Mouse (Mus musculus): ENCODE data around the gene Epsti1.

The Epsti1 gene

DNA sequence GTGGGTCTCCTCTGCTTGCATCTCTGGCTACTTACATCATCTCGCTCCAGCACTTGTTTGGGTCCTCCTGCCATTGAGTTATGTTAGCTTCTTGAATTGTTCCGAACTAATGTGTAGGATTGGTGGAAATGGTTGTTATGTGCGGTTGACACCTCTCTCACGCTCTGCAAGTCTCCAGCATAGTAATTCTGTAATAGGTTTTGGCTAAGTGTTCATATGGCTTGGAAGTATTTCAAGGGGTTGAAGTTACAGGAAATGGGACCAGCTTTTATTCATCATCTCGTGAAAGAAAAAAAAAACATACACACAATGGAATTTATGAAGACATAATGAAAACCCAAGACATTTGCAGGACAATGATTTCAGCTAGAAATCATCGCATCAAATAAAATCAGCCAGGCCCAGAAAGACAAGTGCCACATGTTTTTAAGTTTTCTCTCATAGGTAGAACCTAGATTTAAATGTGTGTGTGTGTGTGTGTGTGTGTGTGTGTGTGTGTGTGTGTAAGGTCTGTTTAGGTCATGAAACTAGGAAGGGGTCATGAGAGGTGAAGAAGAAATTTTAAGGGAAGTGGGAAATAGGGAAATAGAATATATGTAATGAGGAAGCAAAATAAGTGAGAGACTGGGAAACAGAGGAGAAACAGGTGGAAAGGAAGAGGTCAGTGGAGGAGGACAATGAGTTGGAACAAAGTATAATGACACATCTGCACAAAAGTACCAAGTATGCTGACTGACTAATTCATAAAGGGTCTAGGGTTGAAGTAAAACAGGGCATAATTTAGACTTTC lies 19.2 kb downstream of the Epsti1 start:
- DNase-seq (ENCODE audit: low read depth), result peak; percentile 17

DNA sequence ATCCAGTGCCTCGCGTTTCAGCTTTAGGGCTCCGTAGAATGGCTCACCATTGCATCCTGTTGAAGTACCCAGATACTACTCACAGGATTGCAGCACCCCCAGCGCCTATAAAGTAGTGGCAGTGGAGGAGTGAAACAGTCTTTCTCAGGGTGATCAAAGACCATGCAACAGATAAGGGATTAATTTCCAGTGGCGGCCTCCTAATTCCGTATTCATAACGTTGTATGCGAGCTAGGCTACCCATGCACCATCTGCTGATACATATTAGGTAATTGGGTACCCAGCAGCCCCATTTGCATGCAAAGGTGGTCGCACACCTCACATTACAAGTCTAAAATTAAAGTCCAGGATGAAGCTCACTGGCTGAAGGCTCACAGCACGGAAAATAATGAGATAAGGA lies 21.4 kb downstream of the Epsti1 start:
- no peak for DNase-seq (ENCODE audit: low read depth)

DNA sequence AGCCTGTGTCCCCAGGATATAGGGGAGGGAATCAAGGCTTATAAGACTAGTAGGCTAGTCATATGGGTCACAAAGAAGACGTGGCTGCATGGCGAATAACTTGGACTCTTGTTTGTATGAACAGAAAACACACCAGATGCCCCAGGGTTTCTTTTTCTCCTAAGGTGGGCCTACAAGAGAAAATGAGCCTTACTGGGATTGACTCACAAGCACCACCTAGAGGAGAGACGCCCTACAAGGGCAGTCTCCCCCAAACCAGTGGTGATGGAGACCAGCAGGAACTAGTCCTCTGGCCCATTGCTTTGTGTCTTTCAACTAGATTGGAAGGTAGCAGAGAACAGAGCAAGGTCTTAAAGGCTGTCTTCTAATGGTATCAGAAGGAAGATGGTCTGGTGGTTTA lies 22.7 kb downstream of the Epsti1 start:
- peak; percentile 50 for DNase-seq (ENCODE audit: low read depth)

DNA sequence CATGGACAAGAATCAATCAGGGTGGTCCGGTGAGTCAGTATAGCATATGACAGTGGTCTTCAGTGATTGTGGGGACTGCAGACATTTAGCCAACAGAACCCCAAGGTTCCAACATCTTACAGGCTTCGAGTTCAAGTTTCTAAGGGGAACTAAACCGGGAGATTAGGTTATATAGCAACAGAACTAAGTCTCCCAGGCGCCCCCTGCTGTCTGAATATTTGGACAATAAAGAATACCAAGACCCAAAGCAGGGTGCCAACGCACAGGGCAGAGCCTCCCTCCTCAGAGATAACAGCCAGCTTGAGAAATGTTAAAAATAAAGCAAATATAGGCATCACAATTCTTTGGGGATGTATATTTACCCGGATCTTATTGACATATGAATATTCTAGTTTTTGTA lies 24.0 kb downstream of the Epsti1 start:
- DNase-seq (ENCODE audit: low read depth), result peak; percentile 73

DNA sequence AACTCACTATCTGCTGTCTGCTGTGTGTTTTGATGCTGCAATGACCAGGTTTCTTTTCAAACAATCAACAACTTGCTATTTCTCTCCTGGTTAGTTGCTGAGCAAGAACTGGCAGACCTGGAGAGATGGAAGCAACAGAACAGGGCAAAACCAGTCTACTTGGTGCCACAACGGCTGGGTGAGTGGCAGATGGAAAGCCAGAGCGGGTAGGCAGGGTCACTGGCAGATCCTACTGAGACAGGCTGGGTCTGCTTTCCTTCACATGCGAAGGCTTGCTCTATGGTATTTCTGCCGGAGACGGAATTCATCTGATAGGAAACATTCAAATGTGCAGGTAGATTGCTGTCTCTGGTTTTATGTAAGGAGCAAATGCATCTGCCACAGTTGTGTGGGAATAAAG lies 24.6 kb downstream of the Epsti1 start:
- DNase-seq (ENCODE audit: low read depth), result no peak

DNA sequence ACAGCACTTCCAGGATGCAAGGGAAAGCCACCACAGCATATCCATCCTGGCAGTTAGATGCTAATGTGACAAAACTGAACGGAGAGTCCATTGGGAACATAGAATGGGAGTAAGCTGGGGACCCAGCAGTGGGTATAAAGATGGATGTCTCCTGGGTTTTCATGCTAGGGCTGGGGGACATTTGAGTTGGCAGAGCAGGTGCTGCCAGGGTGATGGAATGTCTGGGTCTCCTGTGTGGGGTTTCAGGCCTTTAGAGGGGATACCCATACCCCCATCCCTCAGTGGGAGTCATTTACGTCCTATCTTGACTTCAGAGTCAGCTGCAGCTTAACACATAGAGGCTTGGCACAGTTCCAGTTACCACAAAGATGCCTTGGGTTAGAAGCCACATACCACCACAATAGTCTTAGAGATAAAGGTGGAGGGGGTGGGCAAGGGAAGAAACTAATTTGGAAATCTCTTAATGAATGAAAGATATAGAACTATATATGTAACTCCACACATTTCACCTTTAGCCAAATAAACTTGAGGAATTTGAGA lies 25.2 kb downstream of the Epsti1 start:
- DNase-seq (ENCODE audit: low read depth), result peak; percentile 9

DNA sequence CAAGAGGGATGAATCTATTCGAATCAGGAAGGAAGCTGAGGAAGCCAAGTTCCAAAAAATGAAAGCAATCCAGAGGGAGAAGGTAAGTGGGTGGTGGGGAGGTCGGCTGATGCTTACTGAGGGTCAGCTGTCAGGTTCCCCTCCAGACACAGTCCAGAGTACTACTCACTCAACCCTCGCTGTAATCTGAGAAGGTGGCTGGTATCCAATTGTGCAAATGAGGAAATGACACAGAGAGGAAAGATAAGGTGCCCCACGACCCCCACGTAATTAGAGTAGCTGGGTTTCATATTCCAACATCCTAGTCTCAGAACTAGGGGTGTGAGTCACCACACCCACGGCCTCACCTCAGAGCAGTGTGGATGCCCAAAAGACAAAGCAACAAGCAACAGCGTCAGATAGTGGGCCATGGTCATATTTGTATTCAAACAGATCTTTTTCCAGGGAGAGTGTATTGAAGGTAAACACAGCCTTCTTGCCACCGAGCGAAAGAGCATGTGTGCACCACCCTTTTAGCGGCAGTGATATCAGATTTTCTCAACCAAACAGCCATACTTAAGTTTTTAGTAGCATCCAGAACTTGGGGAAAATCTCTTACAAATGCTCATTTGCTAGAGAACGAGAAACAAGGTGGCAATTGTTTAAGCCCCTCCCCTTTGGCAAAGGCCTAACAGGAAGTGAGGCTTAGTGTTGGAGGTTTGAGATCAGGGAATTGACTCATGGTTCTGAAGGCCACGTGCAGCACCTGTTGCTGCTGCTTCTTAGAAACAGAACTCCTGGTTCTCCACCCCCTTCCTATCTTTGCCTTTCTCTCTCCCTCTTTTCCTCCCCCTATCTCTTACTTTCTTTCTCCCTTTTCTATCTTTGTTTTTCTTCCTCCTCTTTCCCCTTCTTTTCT lies 28.4 kb downstream of the Epsti1 start:
- DNase-seq (ENCODE audit: low read depth), result peak; percentile 68

DNA sequence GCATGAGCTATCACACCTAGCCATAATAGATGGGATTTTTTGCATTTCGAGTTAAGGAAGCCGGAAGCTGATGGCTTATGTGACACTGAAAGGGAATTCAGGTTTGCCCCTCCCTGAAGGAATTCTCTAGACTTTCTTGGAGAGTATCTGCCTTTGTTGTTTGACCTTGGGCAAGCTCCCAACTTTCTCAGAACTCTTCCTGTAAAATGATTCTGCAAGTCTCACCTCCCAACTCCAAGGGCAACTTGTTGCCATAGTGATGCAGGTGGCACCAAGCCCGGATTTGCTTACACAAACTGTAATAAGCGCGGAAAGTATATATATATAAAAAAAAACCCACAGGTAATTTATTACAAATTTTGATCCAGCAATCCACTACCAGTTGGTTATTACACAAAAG lies 29.2 kb downstream of the Epsti1 start:
- peak; percentile 79 for DNase-seq (ENCODE audit: low read depth)

DNA sequence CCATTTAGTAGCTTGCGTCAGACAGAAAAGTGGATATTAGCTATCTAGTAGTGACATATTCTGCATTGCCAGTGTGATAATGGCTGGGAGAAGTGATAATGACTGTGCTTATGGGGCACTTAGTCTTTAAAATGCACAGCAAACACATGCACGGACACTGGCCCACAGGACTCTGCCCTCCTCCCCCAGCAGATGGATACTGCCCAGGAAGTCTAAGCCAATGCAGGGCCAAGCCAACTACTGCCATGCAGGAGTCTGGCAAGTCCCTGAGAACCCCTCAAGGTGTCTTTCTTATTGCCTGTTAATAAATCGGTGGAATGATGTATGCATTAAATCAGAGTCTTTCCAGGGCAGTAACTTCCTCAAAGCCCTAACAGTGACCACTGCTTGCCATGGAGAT lies 30.4 kb downstream of the Epsti1 start:
- DNase-seq (ENCODE audit: low read depth), result no peak

DNA sequence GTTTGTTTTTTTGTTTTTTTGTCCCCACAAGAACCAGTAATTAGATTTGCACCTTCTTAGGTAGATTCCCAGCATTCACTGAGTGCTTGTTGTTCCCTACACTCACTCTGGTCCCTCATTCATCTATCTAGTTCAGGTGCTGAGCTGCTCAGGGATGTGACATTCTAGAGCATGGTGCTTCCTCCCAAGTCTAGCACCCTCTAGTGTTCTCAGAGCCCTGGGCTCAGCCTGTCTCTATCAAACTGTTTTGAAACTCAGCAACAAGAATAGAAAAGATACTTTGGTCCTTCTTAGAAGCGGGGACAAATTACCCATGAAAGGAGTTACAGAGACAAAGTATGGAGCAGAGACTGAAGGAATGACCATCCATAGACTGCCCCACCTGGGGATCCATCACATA lies 37.1 kb downstream of the Epsti1 start:
- no peak for DNase-seq (ENCODE audit: low read depth)

DNA sequence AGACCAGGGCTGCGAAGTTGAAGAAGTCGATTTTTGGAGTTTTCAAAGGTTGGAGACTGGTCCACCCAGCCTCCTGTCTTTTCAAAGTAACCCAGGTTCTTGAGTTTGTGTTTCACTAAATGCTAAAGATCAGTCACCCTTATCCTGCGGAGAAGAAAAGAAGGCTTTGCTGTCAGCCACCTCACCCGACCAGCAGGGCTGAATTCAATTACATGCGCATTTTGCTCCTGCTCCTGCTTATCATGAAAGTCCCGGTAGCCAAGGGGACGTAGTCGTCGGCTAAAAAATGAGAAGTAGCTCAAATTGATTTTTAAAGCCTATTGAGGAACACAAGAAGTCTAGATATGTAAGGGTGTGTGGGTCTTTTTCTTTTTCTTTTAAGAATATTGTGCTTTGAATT lies 38.2 kb downstream of the Epsti1 start:
- no peak for DNase-seq (ENCODE audit: low read depth)

DNA sequence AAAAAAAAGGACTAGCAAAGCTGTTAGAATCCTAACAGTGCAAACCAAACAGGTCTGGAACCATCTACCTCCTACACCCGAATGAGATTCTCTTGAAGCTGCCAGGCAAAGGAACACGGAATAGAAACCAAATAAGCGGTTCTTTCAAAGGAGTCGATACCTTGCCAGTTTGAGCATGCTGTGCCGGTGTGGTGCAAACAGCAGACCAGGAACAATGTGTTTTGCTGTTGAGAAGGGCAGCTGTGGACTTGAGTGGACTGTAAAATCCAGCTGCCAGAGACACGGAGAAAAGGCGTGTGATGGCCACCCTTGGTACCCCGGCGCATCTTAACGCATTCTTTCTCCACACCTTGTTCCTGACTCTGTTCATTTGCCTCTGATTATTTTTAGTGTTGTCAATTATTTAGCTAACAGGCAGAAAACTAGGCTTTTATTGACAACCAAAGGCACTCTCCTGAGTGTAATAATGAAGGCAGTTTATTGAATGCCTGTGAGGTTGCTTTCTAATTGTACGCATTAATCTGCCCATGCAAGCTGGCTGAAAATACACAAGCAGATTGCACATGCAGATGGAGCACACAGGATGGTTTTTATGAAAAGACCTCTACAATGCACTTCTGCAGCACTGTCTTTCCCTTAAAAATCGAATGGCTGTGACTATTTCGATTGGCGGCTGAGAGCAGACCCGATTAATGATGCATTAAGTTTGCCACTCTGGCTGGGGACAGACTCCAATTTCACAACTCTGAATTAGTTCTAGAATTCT lies 38.9 kb downstream of the Epsti1 start:
- no peak for DNase-seq (ENCODE audit: low read depth)

DNA sequence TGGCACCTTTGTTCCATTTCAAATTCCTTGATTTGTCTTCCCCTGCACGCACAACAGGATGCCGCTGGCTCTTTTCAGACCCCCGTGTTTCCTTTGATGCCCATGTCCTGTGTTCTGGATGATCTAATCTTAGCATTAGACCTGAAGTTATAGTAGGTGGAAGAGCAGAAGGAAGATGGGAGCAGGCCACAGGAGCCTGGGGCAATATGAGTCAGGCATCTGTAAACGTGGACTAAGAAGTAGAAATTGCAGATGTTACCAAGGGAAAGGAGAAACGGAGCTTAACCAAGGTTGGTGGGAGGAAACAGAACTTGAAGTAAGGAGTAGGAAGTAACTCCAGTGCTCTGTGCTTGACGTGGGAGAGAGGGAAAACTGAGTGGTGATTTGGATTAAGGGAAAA lies 57.7 kb downstream of the Epsti1 start:
- DNase-seq (ENCODE audit: low read depth), result peak; percentile 58

DNA sequence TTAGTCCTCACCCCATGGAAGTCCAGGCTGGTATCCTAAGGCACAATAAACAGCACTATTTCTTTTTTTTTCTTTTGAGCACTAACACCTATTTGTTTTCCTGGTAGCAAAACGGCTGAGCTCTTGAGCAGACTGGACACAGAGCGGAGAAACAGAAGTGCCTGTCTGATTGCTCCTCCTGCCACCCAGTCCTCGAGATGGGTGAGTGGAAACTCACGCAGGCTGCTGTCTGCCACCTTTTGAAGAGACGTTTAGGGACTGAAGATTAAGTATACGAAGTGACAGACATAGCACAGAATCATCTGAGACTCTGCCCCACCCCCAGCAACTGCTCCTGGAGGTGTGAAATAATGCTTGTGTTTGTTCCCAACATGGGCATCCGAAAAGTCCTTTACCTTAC lies 59.5 kb downstream of the Epsti1 start:
- no peak for DNase-seq (ENCODE audit: low read depth)

DNA sequence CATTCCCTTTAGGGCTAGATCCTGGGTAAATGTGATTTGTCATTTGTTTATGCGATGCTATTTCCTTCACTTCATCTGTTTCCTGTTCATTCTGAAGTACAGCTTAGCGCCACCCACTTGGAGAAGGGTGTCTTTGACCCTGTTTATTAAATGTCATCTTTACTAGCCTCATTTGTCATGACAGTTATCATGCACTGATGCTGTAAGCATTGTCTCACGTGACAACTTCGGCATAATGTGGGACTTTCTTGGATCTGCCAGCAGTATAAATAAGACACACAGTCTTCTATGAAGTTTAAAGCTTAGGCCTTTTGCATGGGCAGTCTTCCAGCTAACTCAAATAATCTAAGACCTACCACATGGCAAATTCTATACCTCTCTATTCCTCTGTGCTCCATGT lies 67.3 kb downstream of the Epsti1 start:
- no peak for DNase-seq (ENCODE audit: low read depth)

DNA sequence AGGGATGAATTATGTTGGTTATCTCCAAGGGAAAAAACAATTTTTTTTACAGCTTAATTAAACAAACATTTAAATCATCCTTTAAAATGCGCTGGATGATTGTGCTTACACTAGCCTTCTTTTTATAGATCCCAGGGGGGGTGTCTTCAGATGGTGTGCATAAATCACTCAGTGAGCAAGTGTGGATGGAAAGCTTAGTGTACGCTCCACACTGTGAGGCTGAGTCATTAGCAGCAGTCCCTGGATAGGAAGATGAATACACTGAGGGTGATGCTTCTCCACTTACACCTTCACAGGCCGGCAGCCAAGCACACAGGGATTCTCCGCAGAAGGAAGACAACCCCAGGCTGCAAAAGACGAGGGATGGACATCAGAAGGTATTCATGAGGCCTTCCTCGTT lies 70.2 kb downstream of the Epsti1 start:
- DNase-seq (ENCODE audit: low read depth), result peak; percentile 37

DNA sequence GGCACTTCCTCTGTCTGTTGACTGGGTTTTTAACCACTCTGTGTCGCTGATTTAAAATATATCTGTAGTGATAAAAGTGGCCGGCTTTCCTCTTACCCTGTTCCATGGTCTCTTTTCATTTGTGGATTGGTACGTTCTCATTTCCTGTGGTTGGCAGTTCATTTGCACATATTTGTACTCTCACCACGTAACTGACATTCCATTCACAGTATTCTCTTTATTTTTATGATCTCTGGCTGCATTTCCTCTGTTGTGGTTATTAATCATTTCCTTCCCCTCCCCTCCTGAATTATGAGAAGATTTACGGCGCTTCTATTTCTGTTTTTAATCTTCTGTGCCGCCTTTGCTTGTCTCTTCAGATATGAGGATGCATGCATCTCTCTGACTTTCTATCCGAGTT lies 71.7 kb downstream of the Epsti1 start:
- DNase-seq (ENCODE audit: low read depth), result peak; percentile 49

DNA sequence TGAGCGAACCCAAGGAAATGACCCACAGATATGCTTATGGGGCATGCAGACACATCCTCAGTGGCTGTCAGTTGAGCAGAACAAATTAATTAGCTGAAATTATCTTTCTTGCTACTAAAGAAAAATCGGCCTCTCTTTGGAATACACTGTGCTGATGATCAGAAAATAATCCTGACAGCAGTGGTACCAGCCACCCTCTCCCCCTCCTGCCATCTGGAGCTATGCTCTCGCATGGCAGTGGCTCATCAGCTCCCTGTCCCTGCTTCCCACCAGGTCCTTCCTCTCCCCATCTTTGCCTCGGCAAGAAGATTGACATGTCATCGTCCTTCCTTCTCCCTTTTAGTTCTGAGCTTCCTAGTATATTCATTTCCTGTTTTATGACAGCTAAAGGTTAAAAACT lies 77.5 kb downstream of the Epsti1 start:
- DNase-seq (ENCODE audit: low read depth), result no peak

DNA sequence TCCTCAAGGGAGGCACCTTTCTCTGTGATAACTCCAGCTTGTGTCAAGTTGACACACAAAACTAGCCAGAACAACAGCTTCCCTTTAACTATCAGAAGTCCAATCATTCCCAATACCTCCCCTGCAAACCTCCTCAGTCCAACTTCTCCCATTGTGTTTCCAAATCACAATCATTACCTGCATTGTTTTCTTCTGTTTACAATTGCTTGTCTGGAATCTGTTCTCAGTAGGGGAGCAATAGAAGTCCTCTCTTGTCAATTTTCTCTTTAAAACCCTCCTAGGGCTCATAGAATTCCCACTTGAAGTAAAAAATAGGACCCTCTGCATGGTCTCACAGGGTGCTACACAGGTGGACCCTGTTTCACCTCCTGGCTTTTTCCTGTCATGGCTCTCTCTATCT lies 93.7 kb downstream of the Epsti1 start:
- DNase-seq (ENCODE audit: low read depth), result no peak

DNA sequence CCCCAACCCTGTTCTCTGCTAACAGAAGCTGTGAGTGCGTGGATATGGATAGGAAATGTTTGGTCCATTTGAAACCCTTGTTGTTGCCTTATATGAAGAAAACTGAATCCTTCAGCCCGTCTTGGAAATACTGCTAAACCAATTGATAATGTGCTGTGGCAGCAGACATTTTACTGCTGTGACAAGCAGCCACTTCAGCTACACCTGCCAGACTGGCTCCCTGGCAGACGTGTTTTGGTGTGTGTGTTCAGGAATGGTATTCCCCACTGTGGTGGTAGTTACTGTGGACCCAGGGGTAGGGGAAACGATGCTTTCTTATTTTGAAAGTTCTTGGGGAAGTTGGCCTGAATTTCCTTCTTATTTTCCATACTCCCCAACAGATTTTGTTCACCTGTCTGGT lies 100.4 kb downstream of the Epsti1 start:
- no peak for DNase-seq (ENCODE audit: low read depth)

DNA sequence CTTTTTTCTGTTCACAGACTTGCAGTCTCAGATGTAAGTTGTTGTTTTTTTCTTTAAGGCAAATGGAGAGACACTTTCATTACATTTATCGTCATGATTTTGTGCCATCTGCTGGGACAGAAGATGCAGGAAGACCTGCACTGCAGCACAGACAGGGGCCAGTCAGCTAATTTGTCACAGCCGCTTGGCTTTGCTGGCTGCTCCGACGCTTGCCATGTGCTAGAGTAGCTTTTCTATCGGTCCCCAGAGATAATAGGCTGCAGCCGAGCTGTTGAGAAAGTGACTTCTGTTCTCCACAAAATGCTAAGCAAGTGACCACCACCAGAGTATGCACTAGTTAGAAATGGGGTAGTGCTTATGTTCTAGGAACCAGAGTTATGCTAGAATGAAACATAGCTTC lies 104.0 kb downstream of the Epsti1 start:
- no peak for DNase-seq (ENCODE audit: low read depth)

DNA sequence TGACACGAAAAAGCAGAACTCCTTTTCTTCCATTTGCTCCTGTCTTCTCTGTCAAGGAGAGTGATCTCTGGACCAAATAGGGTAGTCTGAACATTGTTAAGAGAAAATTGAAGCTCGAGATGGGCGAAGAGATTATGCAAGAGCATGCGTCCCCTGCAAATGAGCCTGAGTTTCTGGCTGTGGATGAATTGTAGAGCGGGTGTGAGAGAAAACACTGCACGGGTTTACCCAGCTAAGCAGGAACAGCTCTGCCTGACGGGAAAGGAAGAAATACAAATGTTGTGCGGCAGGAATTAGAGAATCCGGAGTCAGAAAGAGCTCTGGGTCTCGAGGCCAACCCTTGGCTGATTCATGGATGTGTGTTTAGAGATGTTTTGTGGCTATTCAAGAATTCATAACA lies 107.8 kb downstream of the Epsti1 start:
- no peak for DNase-seq (ENCODE audit: low read depth)
